ENCODE assay signal across 19 mouse cellular contexts in genomic region chr5:36817738-36818137, GRCm38 (mm10). TPM values are rescaled to one million over a fixed set of nuclear protein-coding genes. Genes with fewer than 3 reads are reported as not detected.
DNase-seq lines count a peak whose midpoint lies in the region; ATAC-seq and TF ChIP-seq lines count a peak whose summit lies in the region.
"Had no signal": no experiment of that assay in that cellular context is flagged by ENCODE, and none has a peak within 500 bp of the region (broad histone marks: within the 10 kb centered on the region; RNA-seq: fewer than 3 reads in every experiment).

No protein-coding gene starts in this region.

- no peak overlapping the region for H3K4me2 ChIP-seq in intestine, postnatal 0 days (replicated peaks; ENCODE audit: low read depth)
- H3K4me2 ChIP-seq in intestine, embryonic 15.5 days (replicated peaks), result no peak overlapping the region
- H3K4me2 ChIP-seq in midbrain, postnatal 0 days (ENCODE audit: low read depth, low read length, poor library complexity, severe bottlenecking), result no peak overlapping the region
- H3K4me2 ChIP-seq in midbrain, embryonic 13.5 days (replicated peaks), result no peak overlapping the region
- H3K4me2 ChIP-seq: forebrain, embryonic 15.5 days; heart, embryonic 13.5 days; limb, embryonic 12.5 days; midbrain, embryonic 12.5 days; neural tube, embryonic 15.5 days had no signal

- peak; percentile 40 for TF ChIP-seq CTCF in intestine, postnatal 0 days (IDR thresholded peaks at IDR 0.05; ENCODE audit: low read depth)
- TF ChIP-seq CTCF in midbrain, postnatal 0 days (IDR thresholded peaks at IDR 0.05), result peak; percentile 41

- H3K9ac ChIP-seq in intestine, postnatal 0 days (ENCODE audit: low read depth, low read length), result no peak overlapping the region
- H3K9ac ChIP-seq in intestine, embryonic 15.5 days, result no peak overlapping the region
- H3K9ac ChIP-seq in midbrain, postnatal 0 days (replicated peaks; ENCODE audit: low read length, poor library complexity, severe bottlenecking), result no peak overlapping the region
- no peak overlapping the region for H3K9ac ChIP-seq in midbrain, embryonic 13.5 days (replicated peaks)
- H3K9ac ChIP-seq: forebrain, embryonic 15.5 days; heart, embryonic 13.5 days; limb, embryonic 12.5 days; midbrain, embryonic 12.5 days; neural tube, embryonic 15.5 days had no signal

- WGBS in intestine, postnatal 0 days, result 62% methylated on average over 3 of the region's 3 CpGs
- 64% methylated on average over 3 of the region's 3 CpGs for WGBS in intestine, embryonic 15.5 days
- 67% methylated on average over 3 of the region's 3 CpGs for WGBS in midbrain, postnatal 0 days
- WGBS in midbrain, embryonic 13.5 days, result 63% methylated on average over 3 of the region's 3 CpGs

- DNase-seq in midbrain, postnatal 0 days (ENCODE audit: low spot score), result no peak
- peak; percentile 13 for DNase-seq in NIH3T3 (ENCODE audit: low read depth)
- no peak for DNase-seq in cerebellum, adult 11 months
- DNase-seq in c-Kit-positive CD71-positive TER-119-positive erythroid progenitor cells, embryonic 14.5 days (ENCODE audit: low spot score), result no peak
- DNase-seq: cerebellum, postnatal 14 days; kidney, postnatal 14 days; thymus, adult 2 months had no signal

- no peak overlapping the region for H3K4me3 ChIP-seq in intestine, postnatal 0 days (ENCODE audit: low read depth, low read length)
- no peak overlapping the region for H3K4me3 ChIP-seq in intestine, embryonic 15.5 days (replicated peaks)
- no peak overlapping the region for H3K4me3 ChIP-seq in midbrain, postnatal 0 days (ENCODE audit: low read depth, low read length)
- H3K4me3 ChIP-seq in midbrain, embryonic 13.5 days (replicated peaks), result no peak overlapping the region
- H3K4me3 ChIP-seq: erythroblast, embryonic 14.5 days; forebrain, embryonic 15.5 days; heart, embryonic 13.5 days; limb, embryonic 12.5 days; midbrain, embryonic 12.5 days; myocyte; neural tube, embryonic 15.5 days had no signal

- H3K36me3 ChIP-seq in intestine, postnatal 0 days (ENCODE audit: control insufficient read depth, insufficient read depth), result peaks cover 86% of the 10 kb centered on the region
- no peaks in the 10 kb centered on the region for H3K36me3 ChIP-seq in intestine, embryonic 15.5 days
- H3K36me3 ChIP-seq in midbrain, postnatal 0 days (ENCODE audit: insufficient read depth, low read length), result peaks cover 21% of the 10 kb centered on the region
- H3K36me3 ChIP-seq in midbrain, embryonic 13.5 days, result peaks cover 21% of the 10 kb centered on the region
- H3K36me3 ChIP-seq: forebrain, embryonic 15.5 days; limb, embryonic 12.5 days; neural tube, embryonic 15.5 days had no signal

- H3K4me1 ChIP-seq in intestine, postnatal 0 days (replicated peaks; ENCODE audit: control insufficient read depth, insufficient read depth, low read length), result no peaks in the 10 kb centered on the region
- H3K4me1 ChIP-seq in intestine, embryonic 15.5 days (replicated peaks), result no peaks in the 10 kb centered on the region
- no peaks in the 10 kb centered on the region for H3K4me1 ChIP-seq in midbrain, postnatal 0 days (ENCODE audit: insufficient read depth, low read length)
- H3K4me1 ChIP-seq in midbrain, embryonic 13.5 days (replicated peaks), result no peaks in the 10 kb centered on the region
- H3K4me1 ChIP-seq: forebrain, embryonic 15.5 days; heart, embryonic 13.5 days; midbrain, embryonic 12.5 days; neural tube, embryonic 15.5 days had no signal

- ATAC-seq in intestine, postnatal 0 days, result no peak
- no peak for ATAC-seq in intestine, embryonic 15.5 days
- no peak for ATAC-seq in midbrain, postnatal 0 days (ENCODE audit: low FRiP score)
- ATAC-seq in midbrain, embryonic 13.5 days, result no peak
- ATAC-seq: forebrain, embryonic 15.5 days had no signal

- H3K27ac ChIP-seq in intestine, postnatal 0 days (ENCODE audit: low read depth, low read length), result no peak overlapping the region
- no peak overlapping the region for H3K27ac ChIP-seq in intestine, embryonic 15.5 days
- no peak overlapping the region for H3K27ac ChIP-seq in midbrain, postnatal 0 days (ENCODE audit: low read depth, low read length)
- no peak overlapping the region for H3K27ac ChIP-seq in midbrain, embryonic 13.5 days
- H3K27ac ChIP-seq: forebrain, embryonic 15.5 days; heart, embryonic 13.5 days; limb, embryonic 12.5 days; macrophage; midbrain, embryonic 12.5 days; neural tube, embryonic 15.5 days had no signal

- no peaks in the 10 kb centered on the region for H3K27me3 ChIP-seq in intestine, postnatal 0 days (replicated peaks; ENCODE audit: control insufficient read depth, insufficient read depth, low read length)
- no peaks in the 10 kb centered on the region for H3K27me3 ChIP-seq in intestine, embryonic 15.5 days (replicated peaks)
- H3K27me3 ChIP-seq in midbrain, postnatal 0 days (ENCODE audit: insufficient read depth, low read length), result no peaks in the 10 kb centered on the region
- no peaks in the 10 kb centered on the region for H3K27me3 ChIP-seq in midbrain, embryonic 13.5 days
- H3K27me3 ChIP-seq: forebrain, embryonic 15.5 days; heart, embryonic 13.5 days; limb, embryonic 12.5 days; midbrain, embryonic 12.5 days; neural tube, embryonic 15.5 days had no signal

- H3K9me3 ChIP-seq in intestine, postnatal 0 days (ENCODE audit: control insufficient read depth), result no peaks in the 10 kb centered on the region
- H3K9me3 ChIP-seq in intestine, embryonic 15.5 days, result no peaks in the 10 kb centered on the region
- H3K9me3 ChIP-seq in midbrain, postnatal 0 days (ENCODE audit: low read length), result no peaks in the 10 kb centered on the region
- no peaks in the 10 kb centered on the region for H3K9me3 ChIP-seq in midbrain, embryonic 13.5 days
- H3K9me3 ChIP-seq: forebrain, embryonic 15.5 days; heart, embryonic 13.5 days; limb, embryonic 12.5 days; midbrain, embryonic 12.5 days; neural tube, embryonic 15.5 days had no signal

RNA-seq across cellular contexts. Expression of gene Man2b2, which starts 12.7 kb away (rescaled TPM):
- 99.0 and 116 TPM in 2 replicates for polyA plus RNA-seq in intestine, postnatal 0 days (2015; fragmentation: Nextera tagmentation; extraction: Ambion mirVana)
- 26.4 and 30.6 TPM in 2 replicates for polyA plus RNA-seq in intestine, embryonic 15.5 days (2015; fragmentation: Nextera tagmentation; extraction: Ambion mirVana)
- 22.6 and 26.2 TPM in 2 replicates for total RNA-seq in midbrain, postnatal 0 days (2014; rRNA removed)
- 15.6 and 15.8 TPM in 2 replicates for polyA plus RNA-seq in midbrain, postnatal 0 days (2015; fragmentation: Nextera tagmentation; extraction: Ambion mirVana)
- polyA plus RNA-seq in midbrain, embryonic 13.5 days (2015; fragmentation: Nextera tagmentation; extraction: Ambion mirVana), result 8.2 and 10.2 TPM in 2 replicates

RNA-seq across cellular contexts. Expression of gene Mrfap1, which starts 21.2 kb away (rescaled TPM):
- polyA plus RNA-seq in intestine, postnatal 0 days (2015; fragmentation: Nextera tagmentation; extraction: Ambion mirVana), result 379 and 386 TPM in 2 replicates
- polyA plus RNA-seq in intestine, embryonic 15.5 days (2015; fragmentation: Nextera tagmentation; extraction: Ambion mirVana), result 421 and 480 TPM in 2 replicates
- 288 and 318 TPM in 2 replicates for total RNA-seq in midbrain, postnatal 0 days (2014; rRNA removed)
- polyA plus RNA-seq in midbrain, postnatal 0 days (2015; fragmentation: Nextera tagmentation; extraction: Ambion mirVana), result 425 and 441 TPM in 2 replicates
- polyA plus RNA-seq in midbrain, embryonic 13.5 days (2015; fragmentation: Nextera tagmentation; extraction: Ambion mirVana), result 296 and 302 TPM in 2 replicates

RNA-seq across cellular contexts. Expression of gene Ppp2r2c, which starts 50.6 kb away (rescaled TPM):
- 0.95 and 1.0 TPM in 2 replicates for polyA plus RNA-seq in intestine, postnatal 0 days (2015; fragmentation: Nextera tagmentation; extraction: Ambion mirVana)
- 0.73 and 0.89 TPM in 2 replicates for polyA plus RNA-seq in intestine, embryonic 15.5 days (2015; fragmentation: Nextera tagmentation; extraction: Ambion mirVana)
- 205 and 231 TPM in 2 replicates for total RNA-seq in midbrain, postnatal 0 days (2014; rRNA removed)
- polyA plus RNA-seq in midbrain, postnatal 0 days (2015; fragmentation: Nextera tagmentation; extraction: Ambion mirVana), result 89.0 and 91.8 TPM in 2 replicates
- polyA plus RNA-seq in midbrain, embryonic 13.5 days (2015; fragmentation: Nextera tagmentation; extraction: Ambion mirVana), result 11.3 and 12.2 TPM in 2 replicates
- total RNA-seq: hematopoietic stem cell, adult 5-6 weeks had no signal
- polyA plus RNA-seq: erythroblast, embryonic 14.5 days; macrophage had no signal
